Mouse (Mus musculus): ENCODE results near the gene Armc7. TPM values are rescaled to one million over a fixed set of nuclear protein-coding genes. Genes with fewer than 3 reads are reported as not detected.
"Not testable (repeated sequence)": the region's sequence is repeated elsewhere in the genome, so short reads cannot be mapped to it uniquely, and the experiment has no call there.

The Armc7 gene
- total RNA-seq, 4 experiments from 2014 or later, result 1.0 to 1.8 (median 1.5) TPM

DNA sequence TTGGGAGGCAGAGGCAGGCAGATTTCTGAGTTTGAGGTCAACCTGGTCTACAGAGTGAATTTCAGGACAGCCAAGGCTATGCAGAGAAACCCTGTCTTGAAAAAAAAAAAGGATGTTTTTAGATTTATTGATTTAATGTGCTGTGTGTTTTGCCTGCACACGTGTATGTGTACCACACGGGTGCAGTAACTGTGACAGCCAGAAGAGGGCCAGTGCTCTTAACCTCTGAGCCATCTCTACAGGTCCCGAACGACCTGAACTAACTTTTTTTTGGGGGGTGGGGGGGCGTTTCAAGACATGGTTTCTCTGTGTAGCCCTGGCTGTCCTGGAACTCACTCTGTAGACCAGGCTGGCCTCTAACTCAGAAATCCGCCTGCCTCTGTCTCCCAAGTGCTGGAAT is 20.6 kb upstream of the Armc7 start:
- not testable (repeated sequence) for DNase-seq (ENCODE audit: low spot score in 2 of 2)

DNA sequence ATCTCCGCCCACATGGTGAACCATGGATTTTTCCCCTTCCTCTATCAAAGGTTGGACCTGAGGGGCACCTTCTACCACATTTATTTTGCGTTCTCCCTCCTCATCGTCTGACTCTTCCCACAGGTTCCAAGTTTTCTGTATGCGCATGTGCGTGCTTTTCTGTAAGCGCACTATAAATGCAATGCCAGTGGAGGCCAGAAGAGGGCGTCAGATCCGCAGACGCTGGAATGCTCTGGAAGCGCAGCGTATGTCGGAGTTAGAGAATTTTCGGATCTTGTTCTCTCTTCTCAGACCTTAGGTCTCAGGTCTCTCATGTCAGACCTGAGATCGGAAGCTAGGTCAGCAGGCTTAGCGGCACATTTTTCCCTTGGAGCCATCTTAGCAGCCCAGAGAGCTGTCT is 19.8 kb upstream of the Armc7 start:
- DNase-seq (ENCODE audit: low spot score in 2 of 2), result no peak

GRCm38 (mm10) chr11:115456182-115456581 is 19.3 kb upstream of the Armc7 start:
- no peak for DNase-seq (ENCODE audit: low spot score in 2 of 2)

GRCm38 (mm10) chr11:115457405-115457804 is 18.1 kb upstream of the Armc7 start:
- no peak for DNase-seq (ENCODE audit: low spot score in 2 of 2)

DNA sequence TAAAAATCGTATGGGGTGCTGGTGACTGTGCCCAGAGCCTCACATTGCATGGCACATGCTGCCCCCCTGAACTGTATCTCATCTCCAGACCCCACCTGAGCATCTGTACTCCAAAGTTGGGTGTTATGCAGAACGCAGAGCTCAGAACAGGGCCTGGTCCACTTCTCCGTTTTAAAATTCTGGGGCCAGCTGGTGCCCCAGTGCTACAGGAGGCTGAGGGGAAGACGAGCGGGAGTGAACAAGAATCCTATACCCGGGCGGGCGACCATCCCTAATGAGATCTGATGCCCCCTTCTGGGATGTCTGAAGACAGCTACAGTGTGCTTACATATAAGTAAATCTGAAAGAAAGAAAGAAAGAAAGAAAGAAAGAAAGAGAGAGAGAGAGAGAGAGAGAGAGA is 14.5 kb upstream of the Armc7 start:
- no peak for DNase-seq (ENCODE audit: low spot score in 2 of 2)

GRCm38 (mm10) chr11:115461846-115462242 is 13.6 kb upstream of the Armc7 start:
- DNase-seq (ENCODE audit: low spot score in 2 of 2), result no peak

DNA sequence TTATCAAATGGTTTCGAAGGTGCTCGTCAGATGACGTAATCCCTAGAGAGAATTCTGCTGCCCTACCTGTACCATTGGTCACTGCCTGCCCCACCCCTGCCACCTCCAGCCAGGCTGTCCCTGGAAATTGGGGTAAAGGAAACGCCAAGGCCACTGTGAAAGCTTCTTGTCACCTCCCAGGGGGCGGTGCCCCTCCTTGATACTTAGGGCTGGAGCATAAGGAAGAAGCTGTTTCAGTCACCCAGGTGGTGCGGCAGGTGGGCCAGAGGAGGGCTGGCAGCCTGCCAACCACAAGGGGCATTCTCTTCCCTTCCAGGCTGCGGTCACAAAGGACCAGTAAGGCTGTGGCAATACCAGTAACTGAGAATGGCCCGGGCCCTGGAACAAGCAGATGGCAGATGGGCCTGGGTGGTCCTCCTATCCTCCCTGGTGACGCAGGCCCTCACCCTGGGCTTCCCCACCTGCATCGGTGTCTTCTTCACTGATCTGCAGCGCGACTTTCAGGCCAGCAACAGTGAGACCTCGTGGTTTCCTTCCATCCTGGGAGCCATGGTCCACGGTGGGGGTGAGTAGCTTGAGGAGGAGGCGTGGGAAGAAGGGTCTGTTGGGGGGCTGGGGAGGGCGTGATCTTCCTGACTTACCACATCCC is 13.1 kb upstream of the Armc7 start, which contains the start of gene Slc16a5:
Slc16a5 (plus strand) TSS at position 232 of the 649 bp plus-strand sequence.
- DNase-seq (ENCODE audit: low spot score in 2 of 2), result no peak

- DNase-seq (ENCODE audit: low spot score in 2 of 2), result no peak
Observed at GRCm38 (mm10) chr11:115463397-115463796, 12.1 kb upstream of the Armc7 start.

DNA sequence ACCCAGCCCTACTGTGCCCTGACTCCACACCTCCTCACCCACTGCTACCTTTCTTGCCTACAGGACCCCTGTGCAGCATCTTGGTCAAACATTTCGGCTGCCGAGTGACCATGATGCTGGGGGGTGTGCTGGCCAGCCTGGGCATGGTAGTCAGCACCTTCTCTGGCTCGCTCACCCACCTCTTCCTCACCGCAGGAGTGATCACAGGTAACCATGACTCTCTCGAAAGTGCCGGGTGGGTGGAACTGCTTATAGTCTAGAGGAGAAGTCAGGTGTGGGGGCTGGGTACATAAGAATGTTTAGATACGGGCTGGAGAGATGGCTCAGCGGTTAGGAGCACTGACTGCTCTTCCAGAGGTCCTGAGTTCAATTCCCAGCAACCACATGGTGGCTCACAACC is 10.6 kb upstream of the Armc7 start:
- DNase-seq (ENCODE audit: low spot score in 2 of 2), result no peak

GRCm38 (mm10) chr11:115467217-115467618 is 8.2 kb upstream of the Armc7 start:
- DNase-seq (ENCODE audit: low spot score in 2 of 2), result no peak

GRCm38 (mm10) chr11:115472183-115472582 is 3.3 kb upstream of the Armc7 start:
- no peak for DNase-seq (ENCODE audit: low spot score in 2 of 2)

DNA sequence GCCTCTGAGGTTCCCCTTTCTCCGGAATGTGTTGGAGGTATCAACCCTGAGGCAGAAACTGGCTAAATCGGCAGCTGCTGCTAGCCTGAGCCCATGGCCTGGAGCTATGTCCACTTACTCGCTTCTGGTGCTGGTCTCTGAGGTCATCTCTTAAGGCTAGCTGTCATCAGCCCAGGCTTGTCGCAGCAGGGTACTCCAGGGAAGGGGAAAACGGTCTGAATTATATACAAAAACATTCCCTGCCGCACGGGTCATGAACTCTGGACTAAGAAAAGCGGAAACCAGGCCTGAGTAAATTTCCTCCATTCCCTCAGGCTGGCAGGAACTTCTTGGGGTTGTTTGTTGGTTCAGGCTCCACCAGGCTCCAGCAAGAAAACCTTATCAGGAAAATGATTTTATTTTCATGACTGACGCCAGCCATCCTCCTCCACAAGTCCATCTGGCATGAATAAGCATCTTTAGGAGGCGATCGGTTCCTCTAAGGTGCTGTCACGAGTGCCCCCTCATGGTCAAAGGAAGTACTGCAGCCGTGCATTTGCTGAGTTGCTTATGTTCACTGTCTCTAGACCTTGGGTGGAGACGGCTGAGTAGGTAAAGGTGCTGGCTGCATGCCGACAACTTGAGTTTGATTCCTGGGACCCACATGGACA is 1.7 kb upstream of the Armc7 start:
- peak; percentile 91 to 93 for DNase-seq (ENCODE audit: low spot score in 2 of 2)

- no peak for DNase-seq (ENCODE audit: low spot score in 2 of 2)
Observed at GRCm38 (mm10) chr11:115475758-115476237, 331 bp downstream of the Armc7 start.

GRCm38 (mm10) chr11:115476630-115477029 is 1.2 kb downstream of the Armc7 start:
- not testable (repeated sequence) for DNase-seq (ENCODE audit: low spot score in 2 of 2)

GRCm38 (mm10) chr11:115477388-115477787 is 1.9 kb downstream of the Armc7 start:
- DNase-seq (ENCODE audit: low spot score in 2 of 2), result not testable (repeated sequence)

DNA sequence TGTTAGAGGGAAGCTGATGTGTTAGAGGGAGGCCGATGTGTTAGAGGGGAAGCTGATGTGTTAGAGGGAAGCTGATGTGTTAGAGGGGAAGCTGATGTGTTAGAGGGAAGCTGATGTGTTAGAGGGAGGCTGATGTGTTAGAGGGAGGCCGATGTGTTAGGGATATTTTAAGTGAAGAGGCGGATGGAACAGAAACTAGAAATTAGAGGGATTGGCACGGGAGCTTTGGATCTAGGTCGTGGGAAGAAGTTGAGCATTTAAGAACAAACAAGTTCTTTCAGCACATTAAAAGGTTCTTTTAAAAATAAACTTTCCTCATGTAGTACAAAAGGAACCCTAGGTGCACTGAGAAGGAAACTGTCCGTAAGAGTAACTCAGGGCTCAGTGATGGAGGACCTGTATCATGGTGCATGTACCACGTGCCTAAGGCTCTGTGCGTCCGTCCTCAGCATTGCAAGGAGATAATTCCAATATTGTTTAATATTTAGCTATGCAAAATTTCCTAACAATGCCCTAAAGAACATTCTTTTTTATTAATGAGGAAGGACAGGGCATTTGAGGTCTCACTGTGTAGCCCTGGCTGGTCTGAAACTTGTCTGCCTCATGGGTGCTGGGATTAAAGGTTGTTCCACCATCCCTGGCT is 3.0 kb downstream of the Armc7 start:
- DNase-seq (ENCODE audit: low spot score in 2 of 2), result no peak

DNA sequence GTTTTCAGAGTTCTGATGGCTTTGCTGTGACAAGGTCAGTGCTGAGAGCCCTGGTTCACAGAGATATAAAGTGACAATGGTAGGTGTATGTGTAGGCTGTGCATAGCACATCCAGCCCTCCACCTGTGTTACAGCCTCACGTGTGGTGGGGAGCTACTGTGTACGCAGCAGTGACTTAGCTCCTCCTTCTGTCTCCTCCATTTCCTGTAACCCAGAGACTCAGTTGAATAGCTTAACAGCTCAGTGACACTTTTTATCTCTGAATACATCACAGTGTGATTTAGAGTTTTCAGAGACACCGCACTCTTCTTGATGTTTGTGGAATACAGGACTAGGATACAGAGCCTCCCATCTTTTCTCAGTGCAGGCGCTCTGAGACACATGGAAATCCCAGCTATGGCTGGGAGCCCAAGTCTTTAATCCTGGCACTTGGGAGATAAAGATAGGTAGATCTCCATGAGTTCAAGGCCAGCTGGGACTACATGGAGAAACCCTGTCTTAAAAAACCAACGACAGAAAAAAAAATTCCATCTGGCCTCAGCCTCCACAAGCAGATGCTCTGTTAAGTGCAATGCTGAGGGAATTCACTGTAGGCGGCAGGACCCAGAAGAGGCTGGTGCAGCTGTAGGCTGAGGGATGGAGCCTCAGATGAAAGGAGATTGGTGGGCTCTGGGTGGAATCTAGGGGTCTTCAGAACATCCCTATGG is 6.2 kb downstream of the Armc7 start:
- DNase-seq (ENCODE audit: low spot score in 2 of 2), result no peak

DNA sequence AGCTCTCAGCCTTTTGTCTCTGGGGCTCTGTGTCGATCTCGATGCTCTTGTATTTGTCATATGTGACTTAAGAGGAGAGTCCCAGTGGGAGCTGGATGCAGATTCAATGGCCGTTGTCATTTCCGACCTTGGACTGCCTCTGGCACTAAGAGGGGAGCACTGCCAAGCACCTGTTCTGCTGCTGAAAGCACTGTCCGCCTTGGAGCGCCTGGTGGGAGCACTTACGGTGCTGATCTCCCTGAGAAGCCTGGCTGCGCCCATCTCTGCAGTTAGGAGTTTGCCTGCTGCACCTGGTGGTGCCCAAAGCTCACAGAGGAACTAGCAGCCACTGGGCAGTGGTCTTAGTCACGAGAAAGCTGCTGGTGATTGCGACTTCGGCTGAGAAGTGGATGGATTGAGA is 7.8 kb downstream of the Armc7 start:
- DNase-seq (ENCODE audit: low spot score in 2 of 2), result peak in 1 of 2 experiments; percentile 23

DNA sequence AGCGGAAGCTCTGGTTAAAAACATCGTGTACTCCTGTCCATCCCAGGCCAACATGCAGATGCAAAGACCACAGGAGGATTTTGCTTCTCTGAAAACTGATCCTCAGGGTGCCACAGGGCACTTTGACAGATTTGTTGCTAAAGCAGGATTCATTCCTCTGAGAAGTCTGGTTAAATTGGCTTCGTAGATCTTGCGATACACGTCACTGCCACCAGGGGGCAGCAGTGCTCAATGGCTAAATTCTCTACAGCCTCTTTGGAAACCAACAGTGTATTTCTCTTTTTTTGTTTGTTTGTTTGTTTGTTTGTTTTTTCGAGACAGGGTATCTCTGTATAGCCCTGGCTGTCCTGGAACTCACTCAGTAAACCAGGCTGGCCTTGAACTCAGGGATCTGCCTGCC is 8.3 kb downstream of the Armc7 start:
- DNase-seq (ENCODE audit: low spot score in 2 of 2), result peak; percentile 57 to 73

- DNase-seq (ENCODE audit: low spot score in 2 of 2), result no peak
Observed at GRCm38 (mm10) chr11:115485155-115485554, 9.7 kb downstream of the Armc7 start.

DNA sequence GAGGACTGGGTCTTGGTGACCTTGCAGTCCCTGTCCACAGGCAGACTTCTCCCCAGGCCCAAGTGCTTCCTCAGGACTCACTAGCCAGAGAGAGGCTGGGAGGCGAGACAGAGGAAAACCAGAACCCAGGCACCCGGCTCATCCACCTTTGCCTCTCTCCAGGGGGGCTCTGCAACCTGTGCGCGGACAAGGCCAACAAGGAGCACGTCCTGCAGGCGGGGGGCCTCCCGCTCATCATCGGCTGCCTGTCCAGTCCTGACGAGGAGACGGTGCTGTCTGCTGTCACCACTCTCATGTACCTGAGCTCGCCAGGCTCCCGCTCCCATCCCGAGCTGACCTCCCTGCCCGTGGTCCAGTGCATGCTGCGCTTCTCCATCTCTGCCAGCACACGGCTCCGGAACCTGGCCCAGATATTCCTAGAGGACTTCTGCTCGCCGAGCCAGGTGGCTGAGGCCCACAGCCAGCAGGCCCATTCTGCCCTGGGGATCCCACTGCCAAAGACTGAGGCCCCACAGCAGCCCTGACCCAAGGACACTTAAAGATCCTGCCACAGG is 13.2 kb downstream of the Armc7 start:
- DNase-seq (ENCODE audit: low spot score in 2 of 2), result no peak
